Mouse (Mus musculus): ENCODE data around the gene Arhgap25.

DNA sequence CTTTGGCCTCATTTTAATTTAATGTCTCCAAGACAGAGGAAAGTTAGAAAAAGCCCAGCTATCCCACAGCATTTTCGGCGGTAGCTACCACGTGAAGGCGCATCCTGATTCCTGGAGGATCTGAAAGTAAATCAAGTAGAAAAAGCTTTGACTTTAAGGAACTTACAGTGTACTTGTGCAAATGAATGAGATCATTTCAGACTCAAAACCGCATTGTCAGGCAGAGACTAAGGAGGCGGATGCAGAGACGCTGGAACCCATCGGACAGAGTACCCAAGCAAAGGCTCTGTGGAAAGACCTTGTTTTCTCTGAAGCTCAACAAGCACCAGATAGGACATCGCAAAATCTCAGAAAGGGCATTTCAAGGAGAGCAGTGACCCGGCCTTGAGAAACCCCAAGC is 14.4 kb downstream of the Arhgap25 start:
- TF ChIP-seq POLR2A (IDR thresholded peaks at IDR 0.05; ENCODE audit: extremely low read depth, insufficient read depth, low read length): no peak
- no peak for TF ChIP-seq CTCF (IDR thresholded peaks at IDR 0.05; ENCODE audit: low read depth, low read length)
